Mouse (Mus musculus) left cerebral cortex, postnatal 14 days (tissue): ENCODE measurements around the gene Kctd18. TPM values are rescaled to one million over a fixed set of nuclear protein-coding genes. Genes with fewer than 3 reads are reported as not detected.
"Not testable (repeated sequence)": the region's sequence is repeated elsewhere in the genome, so short reads cannot be mapped to it uniquely, and the experiment has no call there.

Source experiments
- DNase-seq, 2 experiments: peaks; one replicate each; pipeline ENCODE4 v3.0.0; 2021 to 2022; ENCODE audit warnings: low spot score in 2 of 2, mixed read lengths in 1 of 2
- intact Hi-C: fragments of 180-260 bp; cut with DNase I; formaldehyde crosslinking; loops from one replicate; pipeline ENCODE4 v1.15.1; 2025
- long read RNA-seq, 2 experiments: library from polyadenylated mRNA; stranded (forward); transcript quantifications; one replicate each; pipeline ENCODE4 v2.0.0; 2021
- total RNA-seq, 2 experiments: library from RNA; stranded (reverse); gene quantifications; 2 replicates each; pipeline ENCODE4 v1.2.3; 2021

The Kctd18 gene
- 10 to 100 TPM; 14.8 to 17.1 TPM for total RNA-seq
- long read RNA-seq, experiment 1, partial matches to known transcripts = 1 of 8 reads
- long read RNA-seq, experiment 1, other reads (novel, unspliced or antisense) = 4 of 8 reads
- long read RNA-seq, experiment 2, partial matches to known transcripts = 3 of 12 reads
- long read RNA-seq, experiment 2, other reads (novel, unspliced or antisense) = 2 of 12 reads

DNA sequence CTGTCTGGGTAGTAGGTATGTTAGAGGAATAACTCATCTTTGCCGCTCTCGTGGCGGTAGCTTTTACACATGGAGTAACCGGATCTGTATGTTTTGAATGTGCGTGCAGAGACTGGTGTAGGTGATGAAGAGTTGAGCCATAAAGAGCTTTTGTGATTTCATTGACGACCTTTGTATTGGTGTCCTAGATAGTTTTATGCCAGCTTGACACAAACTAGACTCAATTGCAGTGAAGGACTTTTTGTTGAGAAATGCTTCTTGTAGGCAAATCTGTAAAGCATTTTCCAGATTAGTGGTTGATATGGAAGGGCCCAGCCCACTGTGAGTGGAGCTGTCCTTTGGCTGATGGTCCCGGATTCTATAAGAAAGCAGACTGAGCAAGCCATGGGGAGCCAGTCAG lies at the start of gene Kctd18:
Gene Kctd18 (minus strand): TSS at position 101 of the 400 bp plus-strand sequence.
- intact Hi-C loops = no loop called here

GRCm38 (mm10) chr1:58065606-58066005 lies 46.9 kb upstream of the Kctd18 start:
- DNase-seq = no peak
- intact Hi-C loops = no loop called here

More for the DNA sequence above, at the start of gene Kctd18:
- no peak for DNase-seq

- intact Hi-C loops = no loop called here
- no peak for DNase-seq
These were observed 46.4 kb upstream of the Kctd18 start for GRCm38 (mm10) chr1:58065151-58065550.

DNA sequence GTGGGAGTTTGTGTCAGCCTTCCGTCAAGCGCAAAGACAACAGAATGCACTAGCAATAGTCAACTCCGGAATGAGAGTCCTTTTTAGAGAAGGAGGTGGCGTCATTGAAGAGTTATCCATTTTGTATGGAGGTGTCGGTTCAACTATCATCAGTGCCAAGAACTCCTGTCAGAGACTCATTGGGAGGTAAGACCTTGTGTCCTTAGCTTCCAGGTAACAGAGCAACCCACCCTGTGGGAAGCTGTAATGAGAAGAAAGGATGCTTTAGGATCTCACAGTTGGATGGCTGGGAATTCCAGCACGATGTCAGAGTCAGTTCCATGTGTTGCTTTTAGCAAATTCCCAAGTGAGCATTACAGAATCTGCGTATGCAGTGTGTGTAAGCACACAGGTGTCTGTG lies 43.4 kb upstream of the Kctd18 start:
- intact Hi-C loops = no loop called here
- DNase-seq = no peak

DNA sequence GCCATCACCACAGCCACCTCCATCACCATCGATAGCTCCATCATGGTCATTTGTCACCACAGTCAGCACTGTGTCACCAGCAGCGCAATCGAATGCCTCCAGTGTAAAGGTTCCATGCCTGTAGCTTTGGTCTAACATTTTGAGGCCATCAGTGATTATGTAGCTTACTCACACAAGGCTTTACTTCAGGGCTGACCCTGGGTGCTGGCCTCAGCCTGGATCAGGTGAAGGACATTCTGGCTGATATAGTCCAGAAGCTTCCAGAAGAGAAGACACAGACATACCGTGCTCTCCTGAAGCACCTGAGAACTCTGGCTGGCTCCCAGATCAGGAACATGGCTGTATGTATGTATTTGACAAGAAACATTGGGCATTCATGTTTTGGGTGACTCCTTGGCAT lies 40.1 kb upstream of the Kctd18 start:
- DNase-seq = no peak
- intact Hi-C loops = no loop called here

- DNase-seq = no peak
These were observed 38.2 kb upstream of the Kctd18 start for GRCm38 (mm10) chr1:58056939-58057338.

GRCm38 (mm10) chr1:58056074-58056807 lies 37.5 kb upstream of the Kctd18 start:
- intact Hi-C loops = no loop called here

More at GRCm38 (mm10) chr1:58056939-58057338, 38.2 kb upstream of the Kctd18 start:
- intact Hi-C loops = no loop called here

DNA sequence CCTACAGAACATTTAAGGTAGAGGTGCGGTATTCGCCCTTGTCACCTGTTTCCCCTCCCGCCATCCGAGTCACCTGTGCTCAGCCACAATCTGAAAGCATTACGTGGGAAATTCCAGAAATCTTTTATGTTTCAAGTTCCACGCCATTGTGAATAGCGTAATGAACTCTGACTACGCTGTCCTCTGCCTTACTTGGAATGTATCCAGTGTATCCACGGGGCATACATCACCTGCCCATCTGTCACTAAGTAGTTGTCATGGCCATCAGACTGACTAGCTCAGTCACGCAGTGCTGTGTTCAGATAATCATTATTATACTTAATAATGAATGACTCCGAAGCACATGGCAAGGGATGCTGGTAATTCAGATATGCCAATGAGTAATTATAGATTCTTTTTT lies 36.8 kb upstream of the Kctd18 start:
- DNase-seq = no peak
- intact Hi-C loops = no loop called here

More at GRCm38 (mm10) chr1:58056074-58056807, 37.5 kb upstream of the Kctd18 start:
- no peak for DNase-seq

DNA sequence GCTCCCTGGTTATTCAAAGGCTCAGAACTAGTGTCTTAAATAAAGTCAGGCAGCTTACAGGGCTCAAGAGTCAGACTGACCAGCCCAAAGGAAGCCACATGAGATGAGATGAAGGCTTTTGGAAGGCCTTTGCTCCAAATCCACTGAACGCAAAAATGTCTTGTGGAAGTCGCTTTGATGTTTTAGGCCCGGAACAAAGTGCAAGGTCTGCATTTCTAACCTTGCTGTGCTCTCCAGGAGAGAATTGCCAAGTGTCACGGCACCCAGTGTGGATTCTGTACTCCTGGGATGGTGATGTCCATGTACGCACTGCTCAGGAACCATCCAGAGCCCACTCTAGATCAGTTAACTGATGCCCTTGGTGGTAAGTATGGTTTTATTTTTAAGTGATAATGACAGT lies 30.4 kb upstream of the Kctd18 start:
- no peak for DNase-seq
- intact Hi-C loops = no loop called here

DNA sequence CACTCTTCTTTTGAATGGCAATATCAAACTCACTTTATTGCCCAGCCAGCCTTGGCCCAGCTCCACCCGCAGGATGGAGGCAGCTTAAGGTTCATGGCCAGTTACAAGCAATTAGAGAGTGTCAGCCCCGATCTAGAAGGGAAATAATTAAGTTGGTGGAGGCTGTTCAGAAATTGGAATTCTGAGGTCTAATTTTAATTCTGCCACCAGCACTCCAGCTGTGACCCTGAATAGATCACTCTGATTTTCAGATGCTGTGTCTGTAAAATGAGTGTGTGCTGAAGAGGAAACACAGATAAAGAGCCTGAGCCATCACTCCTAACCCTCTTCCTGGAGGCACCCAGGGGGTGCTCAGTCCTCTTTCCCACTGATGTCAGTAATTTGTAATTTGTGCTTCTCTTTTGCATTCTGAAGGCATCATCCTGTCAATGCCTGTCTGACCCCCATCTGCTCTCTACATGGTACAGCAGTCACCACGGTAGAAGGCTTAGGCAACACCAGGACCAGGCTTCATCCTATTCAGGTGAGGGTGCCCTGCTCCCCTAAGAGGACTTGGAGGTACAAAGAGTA lies 28.1 kb upstream of the Kctd18 start:
- DNase-seq = no peak
- intact Hi-C loops = no loop called here

GRCm38 (mm10) chr1:58045546-58045945 lies 26.8 kb upstream of the Kctd18 start:
- intact Hi-C loops = no loop called here
- no peak for DNase-seq

DNA sequence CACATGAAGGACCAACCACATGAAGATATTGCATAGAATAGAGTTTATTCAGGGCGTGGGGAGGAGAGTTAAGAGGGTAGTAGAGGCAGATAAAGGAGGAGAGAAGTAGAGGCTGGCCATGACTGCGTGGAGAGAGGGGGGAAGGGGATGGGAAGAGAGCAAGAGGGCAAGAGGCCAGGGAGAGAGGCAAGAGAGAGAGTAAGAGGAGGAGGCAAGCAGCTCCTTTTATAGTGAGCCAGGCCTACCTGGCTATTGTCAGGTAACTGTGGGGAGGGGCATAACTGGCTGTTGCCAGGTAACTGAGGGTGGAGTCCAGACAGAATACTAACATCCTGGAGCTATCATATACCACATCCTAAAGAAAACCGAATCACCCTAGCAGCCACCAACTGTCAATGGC lies 26.3 kb upstream of the Kctd18 start:
- no peak for DNase-seq
- intact Hi-C loops = no loop called here

- DNase-seq, intact Hi-C loops: not testable (repeated sequence)
These were observed 18.6 kb upstream of the Kctd18 start for GRCm38 (mm10) chr1:58037306-58037705.

DNA sequence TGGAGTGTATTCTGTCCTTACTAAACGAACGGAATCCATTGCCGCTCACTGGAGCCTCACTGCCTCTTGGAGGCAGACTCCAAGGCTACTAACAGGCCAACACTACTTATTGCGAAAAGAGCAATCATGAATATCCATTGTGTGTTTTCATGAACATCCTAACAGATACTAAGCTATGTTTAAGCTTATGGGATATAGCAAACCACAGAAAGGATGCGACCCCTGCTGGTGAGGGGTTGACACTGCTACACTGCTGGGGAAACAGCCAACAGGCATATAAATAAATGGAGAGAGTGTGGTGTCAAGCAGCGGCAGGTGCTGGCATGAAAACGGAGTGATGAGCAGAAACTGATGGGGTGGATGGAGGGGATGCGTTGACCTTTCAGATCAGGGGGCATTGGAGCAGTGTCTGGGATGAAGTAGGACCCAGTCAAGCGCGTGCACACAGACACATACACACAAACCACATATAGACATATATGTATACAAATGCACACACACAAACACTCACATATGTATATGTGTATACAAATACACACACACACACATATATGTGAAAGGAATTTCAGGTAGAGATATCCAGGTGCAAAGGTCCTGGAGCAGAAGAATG lies 12.5 kb upstream of the Kctd18 start:
- DNase-seq = peak; percentile 51 to 60
- intact Hi-C loops = loop anchor here (5.0 kb wide), 1 partner anchor 604 kb away; no protein-coding TSS in a partner anchor

DNA sequence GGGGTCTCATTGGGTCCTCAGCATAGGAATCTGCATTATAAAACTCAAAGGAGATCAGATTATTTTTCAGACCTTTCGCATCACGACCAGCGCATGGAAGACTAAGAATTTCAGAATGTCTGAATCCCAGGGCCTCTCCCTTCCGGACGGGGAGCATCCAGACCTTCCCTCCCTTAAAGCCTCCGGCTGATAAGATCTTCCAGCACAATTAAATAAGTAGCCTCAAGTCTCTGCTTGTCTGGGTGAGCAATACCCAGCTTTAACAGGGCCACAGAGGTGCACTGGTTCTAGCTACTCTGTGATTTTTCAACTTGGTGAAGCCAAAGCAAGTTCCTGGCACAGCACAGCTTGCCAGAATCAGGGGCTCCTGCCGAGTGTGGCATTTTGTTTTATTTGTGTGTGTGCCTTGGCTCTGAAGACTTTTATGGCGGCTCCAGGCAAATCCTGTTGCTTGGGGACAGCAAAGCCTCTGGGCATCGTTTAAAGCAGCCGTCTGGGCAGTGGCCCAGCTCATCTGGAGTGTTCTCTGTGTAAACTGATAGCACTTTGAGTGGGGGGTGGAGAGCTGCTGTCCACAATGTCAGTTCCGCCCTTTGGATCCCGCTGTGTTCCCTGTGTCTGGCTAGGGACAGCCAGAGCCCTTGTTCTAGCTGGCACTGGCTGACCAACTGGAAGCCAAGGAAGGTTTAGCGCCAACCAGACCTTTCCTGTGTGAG lies 11.6 kb upstream of the Kctd18 start:
- intact Hi-C loops = loop anchor here (5.0 kb wide), 1 partner anchor 603 kb away; no protein-coding TSS in a partner anchor
- DNase-seq = peak; percentile 46 to 53

DNA sequence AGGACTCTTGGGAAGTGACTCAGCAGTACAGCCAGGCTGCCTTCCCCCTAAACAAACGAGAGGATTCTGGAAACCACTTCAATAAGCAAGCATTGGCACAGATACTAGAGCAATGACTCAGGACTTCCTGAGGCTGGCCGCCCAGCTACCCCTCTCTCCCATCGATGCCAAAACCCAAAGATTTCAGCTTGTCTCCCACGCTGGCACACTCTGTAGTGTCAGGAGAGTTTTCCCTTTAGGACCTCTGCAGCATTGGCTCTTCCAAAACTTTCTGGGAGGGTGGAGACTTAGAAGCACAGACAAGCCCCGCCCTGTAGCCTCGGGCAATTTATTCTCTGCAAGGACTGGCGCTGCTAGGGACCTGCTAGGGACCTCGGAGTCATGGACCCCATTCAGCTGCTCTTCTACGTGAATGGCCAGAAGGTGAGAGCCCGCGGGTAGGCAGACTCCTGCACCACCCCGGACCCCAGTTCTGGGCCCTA lies 10.9 kb upstream of the Kctd18 start, which contains the start of gene Aox1:
Gene Aox1 (plus strand): TSS at position 296 of the 482 bp plus-strand sequence.
- peak; percentile 14 to 17 for DNase-seq
- intact Hi-C loops = loop anchor here (5.0 kb wide), 1 partner anchor 602 kb away; no protein-coding TSS in a partner anchor

DNA sequence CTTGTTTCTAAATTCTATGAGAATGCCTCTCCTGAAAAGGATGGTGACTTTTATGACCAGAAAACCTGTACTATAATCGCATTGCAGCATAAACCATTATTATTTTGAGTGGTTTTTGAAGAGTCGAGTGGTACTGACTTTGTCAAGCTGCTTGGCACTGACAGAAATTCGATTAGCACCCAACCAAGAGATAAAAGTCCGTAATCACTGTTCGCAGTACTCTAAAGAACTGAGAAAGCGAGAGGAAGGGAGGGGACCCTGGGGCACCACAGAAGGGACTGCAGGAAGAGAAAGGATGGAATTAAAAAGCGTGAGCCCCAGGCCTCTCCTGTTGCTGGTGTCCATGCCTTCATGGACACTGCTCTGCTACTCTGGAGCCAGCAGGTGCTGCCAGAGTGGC lies 9.0 kb upstream of the Kctd18 start:
- intact Hi-C loops = no loop called here
- DNase-seq = no peak

- DNase-seq, intact Hi-C loops: not testable (repeated sequence)
These were observed 12.4 kb downstream of the Kctd18 start for GRCm38 (mm10) chr1:58006388-58006787.

DNA sequence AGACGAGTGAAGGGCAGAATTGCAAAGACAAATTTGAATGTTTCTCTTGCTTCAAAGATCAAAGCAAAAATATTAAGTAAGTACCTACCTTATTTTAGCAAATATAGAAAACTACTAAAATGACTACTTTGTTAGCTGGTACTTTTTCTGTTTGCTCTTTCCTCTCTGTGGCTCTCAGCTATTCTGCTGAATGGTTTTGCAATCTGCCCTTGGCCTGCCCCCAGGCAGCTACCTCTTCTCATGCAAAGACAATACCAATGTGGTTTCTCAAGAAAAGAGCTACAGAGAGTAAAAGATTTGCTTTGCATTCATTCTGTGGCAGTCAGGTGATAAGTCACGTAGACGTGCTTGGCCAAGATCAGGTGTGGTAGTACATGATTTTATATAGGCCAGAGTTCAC lies 20.6 kb downstream of the Kctd18 start:
- DNase-seq = no peak
- intact Hi-C loops = no loop called here
